Mouse (Mus musculus): ENCODE measurements around the gene Nup160. TPM values are rescaled to one million over a fixed set of nuclear protein-coding genes. Genes with fewer than 3 reads are reported as not detected.

Gene Nup160
- polyA plus RNA-seq, 1 experiment, result 52.3 TPM

GRCm38 (mm10) chr2:90659639-90660038 lies 17.4 kb upstream of the Nup160 start:
- Histone ChIP-seq H3K4me1 (ENCODE audit: control insufficient read depth, insufficient read depth, low read length) (no peaks in the 10 kb centered on the region), H3K27ac (ENCODE audit: insufficient read depth, low read length) (no peak overlapping the region), H3K4me3 (ENCODE audit: insufficient read depth, low read length) (no peak overlapping the region)
- TF ChIP-seq CTCF (IDR thresholded peaks at IDR 0.05; ENCODE audit: borderline replicate concordance, insufficient read depth, low read length) (no peak), POLR2A (IDR thresholded peaks at IDR 0.05; ENCODE audit: low read depth, low read length) (no peak)

DNA sequence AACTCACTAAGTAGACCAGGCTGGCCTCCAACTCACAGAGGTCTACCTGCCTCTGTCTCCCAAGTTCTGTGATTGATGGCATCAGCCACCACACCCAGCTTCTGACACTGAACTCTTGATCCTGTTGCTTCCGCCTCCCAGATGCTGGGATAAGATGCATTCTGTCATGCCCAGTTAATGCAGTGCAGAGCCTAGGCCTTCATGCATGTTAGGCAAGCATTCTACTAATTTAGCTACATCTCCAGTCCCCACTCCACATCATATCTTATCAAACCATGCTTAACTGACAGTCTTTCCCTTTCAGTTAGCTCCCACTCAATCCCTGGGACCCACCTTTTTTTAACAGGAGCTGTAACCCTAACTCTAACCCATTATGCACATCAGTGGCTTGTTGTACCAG lies 16.1 kb upstream of the Nup160 start:
- Histone ChIP-seq H3K27ac (ENCODE audit: insufficient read depth, low read length) (no peak overlapping the region), H3K4me3 (ENCODE audit: insufficient read depth, low read length) (no peak overlapping the region), H3K4me1 (ENCODE audit: control insufficient read depth, insufficient read depth, low read length) (peaks cover 3% of the 10 kb centered on the region; the same call in 1 of the 2 replicates)
- TF ChIP-seq CTCF (IDR thresholded peaks at IDR 0.05; ENCODE audit: borderline replicate concordance, insufficient read depth, low read length) (no peak), POLR2A (IDR thresholded peaks at IDR 0.05; ENCODE audit: low read depth, low read length) (no peak)

DNA sequence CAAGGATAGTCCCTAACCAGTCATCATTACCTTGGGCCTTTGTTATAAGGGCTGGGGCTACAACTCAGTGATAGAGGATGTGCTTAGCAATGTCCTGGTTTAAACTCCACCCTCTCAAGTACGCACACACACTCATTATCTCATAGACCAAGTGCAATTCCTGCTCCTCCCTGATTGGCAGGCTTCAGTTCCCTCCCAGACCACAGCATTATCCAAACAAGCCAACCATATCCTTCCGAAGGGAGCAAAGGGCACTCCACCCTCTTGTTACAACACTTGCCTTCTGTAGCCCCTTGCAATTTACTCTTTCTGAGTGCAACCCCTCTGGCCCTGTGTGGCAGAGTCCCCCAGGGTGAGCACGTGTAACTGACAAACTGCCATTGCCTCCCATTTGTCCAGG lies 15.6 kb upstream of the Nup160 start:
- Histone ChIP-seq H3K4me3 (ENCODE audit: insufficient read depth, low read length) (no peak overlapping the region), H3K4me1 (ENCODE audit: control insufficient read depth, insufficient read depth, low read length) (peaks cover 5% of the 10 kb centered on the region; the same call in 1 of the 2 replicates)
- TF ChIP-seq CTCF (IDR thresholded peaks at IDR 0.05; ENCODE audit: borderline replicate concordance, insufficient read depth, low read length), result no peak
- TF ChIP-seq POLR2A (IDR thresholded peaks at IDR 0.05; ENCODE audit: low read depth, low read length), result no peak

GRCm38 (mm10) chr2:90666591-90667387 lies 10.2 kb upstream of the Nup160 start:
- Histone ChIP-seq H3K27ac (ENCODE audit: insufficient read depth, low read length) (peak overlapping the region; percentile 68), H3K4me3 (ENCODE audit: insufficient read depth, low read length) (no peak overlapping the region), H3K4me1 (ENCODE audit: control insufficient read depth, insufficient read depth, low read length) (peaks cover 16% of the 10 kb centered on the region)
- TF ChIP-seq POLR2A (IDR thresholded peaks at IDR 0.05; ENCODE audit: low read depth, low read length), result no peak
- TF ChIP-seq CTCF (IDR thresholded peaks at IDR 0.05; ENCODE audit: borderline replicate concordance, insufficient read depth, low read length), result no peak

More for the DNA sequence above, 15.6 kb upstream of the Nup160 start:
- H3K27ac ChIP-seq (ENCODE audit: insufficient read depth, low read length), result no peak overlapping the region

DNA sequence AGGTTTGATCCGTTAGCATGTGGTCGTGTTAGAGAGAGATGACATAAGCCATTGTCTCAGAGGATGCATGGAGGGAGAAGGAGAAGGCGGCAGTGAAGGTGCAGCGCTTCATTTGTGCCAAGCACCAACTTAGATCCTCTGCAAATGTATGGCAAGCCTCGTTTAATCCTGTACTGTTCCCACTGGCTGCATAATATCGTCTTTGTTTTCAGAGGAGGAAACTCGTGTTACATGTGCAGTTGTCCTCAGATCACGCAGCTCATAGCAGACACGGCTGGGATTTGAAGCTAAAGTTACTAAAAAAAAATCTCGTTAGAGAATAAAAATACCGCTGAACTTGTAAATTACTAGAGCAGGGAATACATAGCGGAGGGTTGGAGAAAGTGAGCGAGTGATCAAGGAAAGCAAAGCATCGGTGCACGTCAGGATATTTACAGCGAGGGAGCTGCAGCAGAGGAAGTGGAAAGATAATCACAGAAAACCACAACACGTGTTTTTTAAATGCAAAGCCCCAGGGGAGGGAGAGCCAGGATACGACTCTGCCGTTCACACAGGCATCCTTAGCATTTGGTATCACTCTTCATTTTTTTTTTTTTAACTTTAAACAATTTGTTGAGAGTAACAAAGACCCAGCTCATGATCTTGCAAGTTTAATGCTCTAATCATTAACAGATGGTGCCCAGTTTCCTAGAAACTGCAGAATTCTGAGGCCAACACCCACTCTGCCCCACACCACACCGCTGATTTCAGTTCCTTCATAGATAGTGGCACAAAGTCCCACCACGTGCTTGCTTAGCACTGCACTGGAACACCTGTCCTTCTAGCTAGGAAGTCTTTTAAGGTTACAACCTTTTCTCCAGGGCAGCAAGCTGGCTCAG lies 9.4 kb upstream of the Nup160 start:
- no peak for TF ChIP-seq POLR2A (IDR thresholded peaks at IDR 0.05; ENCODE audit: low read depth, low read length)
- TF ChIP-seq CTCF (IDR thresholded peaks at IDR 0.05; ENCODE audit: borderline replicate concordance, insufficient read depth, low read length), result no peak
- no peak overlapping the region for H3K4me3 ChIP-seq (ENCODE audit: insufficient read depth, low read length)
- peak overlapping the region; percentile 68; the same call in 1 of the 2 replicates for H3K27ac ChIP-seq (ENCODE audit: insufficient read depth, low read length)
- peaks cover 16% of the 10 kb centered on the region for H3K4me1 ChIP-seq (ENCODE audit: control insufficient read depth, insufficient read depth, low read length)

DNA sequence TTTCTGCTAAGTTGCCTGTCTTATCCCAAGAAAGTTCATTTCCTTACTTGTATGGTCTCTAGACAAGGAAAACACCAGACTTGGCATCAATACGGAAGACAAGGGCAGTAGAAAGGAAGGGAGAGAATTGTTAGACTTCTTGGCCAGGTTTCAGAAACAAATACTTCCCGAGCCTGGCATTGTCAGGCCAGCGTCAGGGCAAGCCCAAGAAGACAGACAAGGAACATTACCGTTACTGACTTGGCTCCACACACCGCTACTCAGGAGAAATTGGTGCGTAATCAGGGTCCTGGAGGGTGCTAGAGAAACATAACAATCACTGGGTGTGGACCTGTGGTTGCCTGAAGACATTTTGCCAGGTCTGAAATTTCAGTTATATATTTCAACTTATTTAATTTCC lies 6.7 kb upstream of the Nup160 start:
- Histone ChIP-seq H3K4me1 (ENCODE audit: control insufficient read depth, insufficient read depth, low read length) (peaks cover 16% of the 10 kb centered on the region), H3K4me3 (ENCODE audit: insufficient read depth, low read length) (no peak overlapping the region), H3K27ac (ENCODE audit: insufficient read depth, low read length) (no peak overlapping the region)
- TF ChIP-seq CTCF (IDR thresholded peaks at IDR 0.05; ENCODE audit: borderline replicate concordance, insufficient read depth, low read length), result no peak
- no peak for TF ChIP-seq POLR2A (IDR thresholded peaks at IDR 0.05; ENCODE audit: low read depth, low read length)

DNA sequence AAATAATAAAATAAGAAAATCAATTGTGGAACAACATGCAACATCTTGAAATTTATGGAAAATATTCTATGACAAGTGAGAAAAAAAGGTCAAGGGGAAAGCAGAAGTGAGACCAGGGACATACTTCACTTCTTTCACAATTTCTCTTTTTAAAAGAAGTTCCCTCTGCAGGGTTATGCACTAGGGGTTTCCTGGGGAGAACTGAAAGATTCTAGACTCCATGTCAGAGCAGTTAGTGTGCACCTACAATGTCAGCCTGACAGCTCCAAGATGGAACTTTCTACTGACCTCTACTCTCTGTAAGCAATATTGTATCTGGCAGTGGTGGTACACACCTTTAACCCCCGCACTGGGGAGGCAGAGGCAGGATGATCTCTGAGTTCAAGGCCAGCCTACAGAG lies 3.7 kb upstream of the Nup160 start:
- no peak for TF ChIP-seq POLR2A (IDR thresholded peaks at IDR 0.05; ENCODE audit: low read depth, low read length)
- no peak for TF ChIP-seq CTCF (IDR thresholded peaks at IDR 0.05; ENCODE audit: borderline replicate concordance, insufficient read depth, low read length)
- H3K27ac ChIP-seq (ENCODE audit: insufficient read depth, low read length), result no peak overlapping the region
- no peaks in the 10 kb centered on the region for H3K4me1 ChIP-seq (ENCODE audit: control insufficient read depth, insufficient read depth, low read length)
- H3K4me3 ChIP-seq (ENCODE audit: insufficient read depth, low read length), result no peak overlapping the region

DNA sequence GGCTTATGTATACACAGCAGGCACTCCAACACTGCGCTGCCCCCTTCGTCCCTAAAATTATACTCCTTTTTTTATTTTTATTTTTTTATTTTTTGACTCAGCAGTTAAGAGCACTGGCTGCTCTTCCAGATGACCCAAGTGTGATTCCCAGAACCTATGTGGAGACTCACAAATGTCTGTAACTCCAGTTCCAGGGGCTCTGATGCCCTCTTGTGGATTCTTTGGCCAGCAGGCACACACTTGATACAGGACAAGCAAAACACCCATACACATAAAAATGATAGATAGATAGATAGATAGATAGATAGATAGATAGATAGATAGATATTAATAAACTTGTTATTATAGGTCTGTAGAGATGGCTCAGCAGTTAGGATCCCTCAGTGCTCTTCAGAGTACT lies 2.5 kb upstream of the Nup160 start:
- no peaks in the 10 kb centered on the region for H3K4me1 ChIP-seq (ENCODE audit: control insufficient read depth, insufficient read depth, low read length)
- no peak overlapping the region for H3K4me3 ChIP-seq (ENCODE audit: insufficient read depth, low read length)
- no peak overlapping the region for H3K27ac ChIP-seq (ENCODE audit: insufficient read depth, low read length)
- no peak for TF ChIP-seq POLR2A (IDR thresholded peaks at IDR 0.05; ENCODE audit: low read depth, low read length)
- no peak for TF ChIP-seq CTCF (IDR thresholded peaks at IDR 0.05; ENCODE audit: borderline replicate concordance, insufficient read depth, low read length)

- H3K4me3 ChIP-seq (ENCODE audit: insufficient read depth, low read length), result no peak overlapping the region
- no peaks in the 10 kb centered on the region; the same call in 1 of the 2 replicates for H3K4me1 ChIP-seq (ENCODE audit: control insufficient read depth, insufficient read depth, low read length)
- no peak overlapping the region for H3K27ac ChIP-seq (ENCODE audit: insufficient read depth, low read length)
- no peak for TF ChIP-seq CTCF (IDR thresholded peaks at IDR 0.05; ENCODE audit: borderline replicate concordance, insufficient read depth, low read length)
- no peak for TF ChIP-seq POLR2A (IDR thresholded peaks at IDR 0.05; ENCODE audit: low read depth, low read length)
Observed at GRCm38 (mm10) chr2:90675488-90675887, 1.5 kb upstream of the Nup160 start.

Measured in embryonic fibroblast, embryonic 13.5 days (primary cell).